Mouse (Mus musculus) natural killer cell, adult 2 months (primary cell): ENCODE measurements around the gene F2r.

ENCODE experiments used
- DNase-seq, 2 experiments: peaks; one replicate each; pipeline ENCODE4 v3.0.0; 2022; ENCODE audit warnings: low spot score in 2 of 2

F2r gene

GRCm38 (mm10) chr13:95595921-95596320 lies 22.4 kb downstream of the F2r start:
- no peak for DNase-seq

- DNase-seq, result no peak
Measured at GRCm38 (mm10) chr13:95595411-95595810, 22.9 kb downstream of the F2r start.

- peak; percentile 42 to 47 for DNase-seq
Measured at GRCm38 (mm10) chr13:95592860-95593259, 25.4 kb downstream of the F2r start.

- no peak for DNase-seq
Measured at GRCm38 (mm10) chr13:95591606-95592005, 26.7 kb downstream of the F2r start.

- DNase-seq, result no peak
Measured at GRCm38 (mm10) chr13:95587628-95588027, 30.7 kb downstream of the F2r start.

- no peak for DNase-seq
Measured at GRCm38 (mm10) chr13:95584898-95585297, 33.4 kb downstream of the F2r start.

GRCm38 (mm10) chr13:95583237-95584189 lies 34.8 kb downstream of the F2r start:
- no peak for DNase-seq

- no peak for DNase-seq
Measured at GRCm38 (mm10) chr13:95581850-95582249, 36.4 kb downstream of the F2r start.

- no peak for DNase-seq
Measured at GRCm38 (mm10) chr13:95578016-95578697, 40.1 kb downstream of the F2r start.

- DNase-seq, result no peak
Measured at GRCm38 (mm10) chr13:95570877-95571276, 47.4 kb downstream of the F2r start.

- DNase-seq, result no peak
Measured at GRCm38 (mm10) chr13:95569326-95569725, 49.0 kb downstream of the F2r start.

GRCm38 (mm10) chr13:95568336-95568735 lies 50.0 kb downstream of the F2r start:
- DNase-seq, result no peak

- peak; percentile 18 to 49 for DNase-seq
Measured at GRCm38 (mm10) chr13:95566841-95567551, 51.3 kb downstream of the F2r start.

GRCm38 (mm10) chr13:95563693-95564092 lies 54.6 kb downstream of the F2r start:
- DNase-seq, result peak; percentile 75 to 76

GRCm38 (mm10) chr13:95563066-95563610 lies 55.1 kb downstream of the F2r start:
- no peak for DNase-seq

- DNase-seq, result no peak
Measured at GRCm38 (mm10) chr13:95557326-95557725, 61.0 kb downstream of the F2r start.

GRCm38 (mm10) chr13:95553885-95554492 lies 64.3 kb downstream of the F2r start:
- DNase-seq, result peak; percentile 29 to 44
